Mouse (Mus musculus): ENCODE results near the gene Tnfsfm13.

Gene Tnfsfm13

GRCm38 (mm10) chr11:69655264-69656064 lies 40.4 kb downstream of the Tnfsfm13 start, which contains the start of gene Sox15:
TSS of gene Sox15 (plus strand) at chr11:69655314.
- DNase-seq (ENCODE audit: low read depth, low spot score), result peak; percentile 46

GRCm38 (mm10) chr11:69654760-69655159 lies 41.1 kb downstream of the Tnfsfm13 start:
- DNase-seq (ENCODE audit: low read depth, low spot score), result no peak

- no peak for DNase-seq (ENCODE audit: low read depth, low spot score)
These were observed 42.5 kb downstream of the Tnfsfm13 start for GRCm38 (mm10) chr11:69653399-69653798.

- no peak for DNase-seq (ENCODE audit: low read depth, low spot score)
These were observed 50.0 kb downstream of the Tnfsfm13 start for GRCm38 (mm10) chr11:69645860-69646259.

- DNase-seq (ENCODE audit: low read depth, low spot score), result no peak
These were observed 60.4 kb downstream of the Tnfsfm13 start for GRCm38 (mm10) chr11:69635471-69635870.

GRCm38 (mm10) chr11:69633128-69633866 lies 62.6 kb downstream of the Tnfsfm13 start:
- DNase-seq (ENCODE audit: low read depth, low spot score), result peak; percentile 18

Measured in CD4-positive helper T cell, adult 2 months (primary cell).